Mouse (Mus musculus): ENCODE data around the gene Slc35b2. TPM values are rescaled to one million over a fixed set of nuclear protein-coding genes. Genes with fewer than 3 reads are reported as not detected.
A peak's percentile ranks its signal among the peaks of the same experiment; 100 is the strongest.

Slc35b2 gene
- total and polyA plus RNA-seq, 3 experiments: 57.2 to 101 (median 73.9) TPM

- dilution Hi-C loops (cut with MboI; ENCODE audit: extremely low pct_ligation_motif_present, extremely low pct_unique_long_range_greater_than_20kb, low sequenced_read_pairs): no loop called here
- H3K27ac ChIP-seq (ENCODE audit: insufficient read depth, low read depth): peak overlapping the region; percentile 90
- TF ChIP-seq POLR2A (IDR thresholded peaks at IDR 0.05; ENCODE audit: low read depth, low read length): peak; percentile 55
- TF ChIP-seq ELF1 (IDR thresholded peaks at IDR 0.05; ENCODE audit: low read depth, low read length): 0 out of 2 replicates have a peak, but pooled peaks have one; percentile 0
- TF ChIP-seq NELFE (IDR thresholded peaks at IDR 0.05; ENCODE audit: low read depth, low read length): 0 out of 2 replicates have a peak, but pooled peaks have one; percentile 6
- TF ChIP-seq CTCF (conservative IDR thresholded peaks at IDR 0.05 in 1 of 2, IDR thresholded peaks at IDR 0.05 in 1 of 2; ENCODE audit: low read depth in 2 of 2, low read length in 2 of 2): no peak
- TF ChIP-seq NRF1 (IDR thresholded peaks at IDR 0.05; ENCODE audit: low read depth, low read length): peak; percentile 78
- no peak for TF ChIP-seq CHD1 (IDR thresholded peaks at IDR 0.05; ENCODE audit: low read depth, low read length)
- peak; percentile 83 for TF ChIP-seq ETS1 (conservative IDR thresholded peaks at IDR 0.05; ENCODE audit: low read depth, low read length)
- no peak for TF ChIP-seq RCOR1 (conservative IDR thresholded peaks at IDR 0.05; ENCODE audit: low read depth, low read length)
- TF ChIP-seq TCF12 (IDR thresholded peaks at IDR 0.05; ENCODE audit: low read depth, low read length): peak; percentile 77
- 0 out of 2 replicates have a peak, but pooled peaks have one; percentile 7 for TF ChIP-seq MAFK (IDR thresholded peaks at IDR 0.05; ENCODE audit: insufficient replicate concordance, low read length)
- TF ChIP-seq MAX (IDR thresholded peaks at IDR 0.05; ENCODE audit: low read length): peak; percentile 43; the same call in 1 of the 2 replicates
- TF ChIP-seq CHD2 (IDR thresholded peaks at IDR 0.05; ENCODE audit: low read length): no peak; the same call in 1 of the 2 replicates
- 0 out of 2 replicates have a peak, but pooled peaks have one; percentile 53 for TF ChIP-seq UBTF (IDR thresholded peaks at IDR 0.05; ENCODE audit: low read depth, low read length)
- TF ChIP-seq MYC (IDR thresholded peaks at IDR 0.05; ENCODE audit: low read depth, low read length): 0 out of 2 replicates have a peak, but pooled peaks have one; percentile 38
- no peak for TF ChIP-seq ZKSCAN1 (IDR thresholded peaks at IDR 0.05; ENCODE audit: borderline replicate concordance, low read depth, low read length)
- TF ChIP-seq MEF2A (IDR thresholded peaks at IDR 0.05; ENCODE audit: borderline replicate concordance, low read depth, low read length): no peak
- peak; percentile 18; the same call in 1 of the 2 replicates for TF ChIP-seq MXI1 (IDR thresholded peaks at IDR 0.05; ENCODE audit: low read depth, low read length)
- no peak for TF ChIP-seq JUND (conservative IDR thresholded peaks at IDR 0.05; ENCODE audit: low read depth, low read length)
- 0 out of 2 replicates have a peak, but pooled peaks have one; percentile 15 for TF ChIP-seq JUN (IDR thresholded peaks at IDR 0.05; ENCODE audit: insufficient read depth, low read depth, low read length)
- TF ChIP-seq POLR2AphosphoS2 (IDR thresholded peaks at IDR 0.05; ENCODE audit: low read depth, low read length): no peak
- peak; percentile 86 for TF ChIP-seq BHLHE40 (IDR thresholded peaks at IDR 0.05; ENCODE audit: low read depth, low read length)
- TF ChIP-seq KAT2A (IDR thresholded peaks at IDR 0.05; ENCODE audit: insufficient replicate concordance, low read length): no peak
- 0 out of 2 replicates have a peak, but pooled peaks have one; percentile 7 for TF ChIP-seq MAZ (IDR thresholded peaks at IDR 0.05; ENCODE audit: low read depth, low read length)
- TF ChIP-seq PAX5 (IDR thresholded peaks at IDR 0.05; ENCODE audit: low read length): no peak
- TF ChIP-seq EP300 (IDR thresholded peaks at IDR 0.05; ENCODE audit: low read length): peak; percentile 80
- no peak for TF ChIP-seq USF1 (IDR thresholded peaks at IDR 0.05; ENCODE audit: low read depth, low read length)
- no peak for TF ChIP-seq RAD21 (IDR thresholded peaks at IDR 0.05; ENCODE audit: low read depth, low read length)
- peak; percentile 81 for TF ChIP-seq IRF4 (IDR thresholded peaks at IDR 0.05; ENCODE audit: low read depth, low read length)
- no peak for TF ChIP-seq HCFC1 (IDR thresholded peaks at IDR 0.05; ENCODE audit: low read depth, low read length)
- TF ChIP-seq SIN3A (IDR thresholded peaks at IDR 0.05; ENCODE audit: low read length): peak; percentile 82
- no peak for TF ChIP-seq ZC3H11A (IDR thresholded peaks at IDR 0.05; ENCODE audit: low read depth, low read length)
- peak; percentile 64; the same call in 1 of the 2 replicates for TF ChIP-seq TBP (conservative IDR thresholded peaks at IDR 0.05; ENCODE audit: low read depth, low read length)
- in situ Hi-C loops (cut with MboI; ENCODE audit: low pct_ligation_motif_present, low pct_unique_long_range_greater_than_20kb, low sequenced_read_pairs): loop anchor here (5.0 kb wide), 1 partner anchor 83 kb away; the partner anchor contains the start of gene Spats1
- peaks cover 43% of the 10 kb centered on the region for H3K79me2 ChIP-seq (replicated peaks; ENCODE audit: control insufficient read depth, extremely low read depth, insufficient read depth, poor library complexity, severe bottlenecking)
- H3K4me2 ChIP-seq (ENCODE audit: insufficient read depth, low read depth, poor library complexity, severe bottlenecking): peak overlapping the region; percentile 80
- peak overlapping the region; percentile 41 to 100 (median 90) for H3K4me3 ChIP-seq (replicated peaks in 1 of 3; ENCODE audit: low read depth in 2 of 3, low read length in 2 of 3, poor library complexity in 1 of 3)
- H3K4me1 ChIP-seq (ENCODE audit: control insufficient read depth in 1 of 2, insufficient read depth in 2 of 2): peaks cover 24 to 34% of the 10 kb centered on the region in 2 experiments
- DNase-seq (ENCODE audit: extremely low read depth): peak; percentile 73
- peaks cover 38 to 63% of the 10 kb centered on the region in 2 experiments for H3K36me3 ChIP-seq (replicated peaks in 1 of 2; ENCODE audit: control insufficient read depth in 1 of 2, insufficient read depth in 1 of 2, low read length in 1 of 2)
- H3K27me3 ChIP-seq (replicated peaks): no peaks in the 10 kb centered on the region
- H3K9me3 ChIP-seq (replicated peaks; ENCODE audit: low read length): no peaks in the 10 kb centered on the region
- H3K9ac ChIP-seq (ENCODE audit: insufficient read depth, low read depth): peak overlapping the region; percentile 99; the same call in 1 of the 2 replicates
Observed at GRCm38 (mm10) chr17:45559732-45560525, 3.7 kb upstream of the Slc35b2 start.

Measured in CH12.LX (cell line).